Mouse (Mus musculus) intestine, embryonic 16.5 days (tissue): ENCODE results near the gene Tnfrsf17. TPM values are rescaled to one million over a fixed set of nuclear protein-coding genes. Genes with fewer than 3 reads are reported as not detected.

ENCODE experiments used
- ATAC-seq: fragments of 200-750 bp; cut with Nextera tagmentation; 2 replicates; pipeline ENCODE4 v1.8.0; 2017; ENCODE audit warnings: moderate TSS enrichment, moderate library complexity
- H3K27ac ChIP-seq: fragments of 300-500 bp; sonication (generic); 2 replicates; pipeline ENCODE4 v1.5.1; 2014; ENCODE audit warnings: mild to moderate bottlenecking, low read length
- H3K27me3 ChIP-seq: fragments of 300-500 bp; sonication (generic); replicated peaks from 2 replicates; pipeline ENCODE4 v1.6.1; 2014; ENCODE audit warnings: low read length, control low read depth, mixed read lengths; ENCODE audit not compliant: control insufficient read depth, insufficient read depth
- H3K36me3 ChIP-seq: fragments of 300-500 bp; sonication (generic); 2 replicates; pipeline ENCODE4 v1.6.1; 2014; ENCODE audit warnings: low read length, control low read depth; ENCODE audit not compliant: control insufficient read depth, insufficient read depth
- H3K4me1 ChIP-seq: fragments of 300-500 bp; sonication (generic); 2 replicates; pipeline ENCODE4 v1.6.1; 2014; ENCODE audit warnings: low read length, control low read depth, mixed read lengths; ENCODE audit not compliant: control insufficient read depth, insufficient read depth
- H3K4me2 ChIP-seq: fragments of 300-500 bp; sonication (generic); 2 replicates; pipeline ENCODE4 v1.6.1; 2014; ENCODE audit warnings: low read depth, low read length, control low read depth
- H3K4me3 ChIP-seq: fragments of 300-500 bp; sonication (generic); 2 replicates; pipeline ENCODE4 v1.5.1; 2014; ENCODE audit warnings: mild to moderate bottlenecking, low read length
- H3K9ac ChIP-seq: fragments of 300-500 bp; sonication (generic); 2 replicates; pipeline ENCODE4 v1.6.1; 2014; ENCODE audit warnings: low read depth, low read length
- H3K9me3 ChIP-seq: fragments of 300-500 bp; sonication (generic); 2 replicates; pipeline ENCODE4 v1.6.1; 2016; ENCODE audit warnings: low read length, control low read depth; ENCODE audit not compliant: control insufficient read depth
- WGBS: fragments of 180-500 bp; shearing (Covaris S2); extraction: QIAGEN DNeasy Blood & Tissue Kit; methylation state at CpG from one replicate; pipeline ENCODE4 v1.1.7; 2014; 5-methylcytosine and 5-hydroxymethylcytosine counted together
- polyA plus RNA-seq: library from polyadenylated mRNA; unstranded; fragments of >200 nt; fragmentation: Nextera tagmentation; extraction: Ambion mirVana; gene quantifications from 2 replicates; pipeline ENCODE4 v1.2.1, GENCODE M21; 2015

The Tnfrsf17 gene
- polyA plus RNA-seq = not detected in 2 replicates

GRCm38 (mm10) chr16:11313512-11313911, at the start of gene Tnfrsf17:
Gene Tnfrsf17 (plus strand): TSS chr16:11313812.
- Histone ChIP-seq H3K27me3 (no peaks in the 10 kb centered on the region), H3K36me3 (no peaks in the 10 kb centered on the region), H3K27ac (no peak within 1 kb of the TSS), H3K4me3 (no peak within 1 kb of the TSS), H3K9ac (no peak within 1 kb of the TSS), H3K4me2 (no peak within 1 kb of the TSS), H3K4me1 (no peaks in the 10 kb centered on the region), H3K9me3 (no peaks in the 10 kb centered on the region)
- WGBS = 75% methylated on average over 7 of the region's 7 CpGs
- ATAC-seq = no peak

DNA sequence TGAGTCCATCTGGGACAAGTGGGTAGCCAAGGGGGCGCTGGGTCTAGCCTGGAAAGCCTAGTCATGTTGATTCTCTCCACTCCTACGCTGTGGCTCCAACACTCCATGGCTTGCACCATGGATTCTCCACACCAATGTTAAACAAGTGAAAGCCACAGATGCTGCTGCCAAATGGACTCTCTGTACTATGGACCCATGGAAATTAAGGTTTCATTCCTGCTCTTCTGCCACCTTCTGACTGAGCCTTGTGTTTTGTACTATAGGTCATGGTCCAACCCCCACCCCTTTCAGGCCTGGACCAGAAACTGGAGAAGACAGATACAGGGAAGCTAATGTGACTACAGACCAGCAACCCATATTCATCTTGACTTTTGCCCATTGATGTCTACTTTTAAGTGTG, 47.1 kb upstream of the Tnfrsf17 start:
- Histone ChIP-seq H3K9me3 (no peaks in the 10 kb centered on the region), H3K9ac (no peak overlapping the region), H3K36me3 (no peaks in the 10 kb centered on the region), H3K27ac (no peak overlapping the region), H3K4me1 (no peaks in the 10 kb centered on the region), H3K4me2 (no peak overlapping the region), H3K27me3 (no peaks in the 10 kb centered on the region), H3K4me3 (no peak overlapping the region)
- 77% methylated on average over 2 of the region's 2 CpGs for WGBS
- no peak for ATAC-seq

- H3K9me3 ChIP-seq = no peaks in the 10 kb centered on the region
- H3K27me3 ChIP-seq = no peaks in the 10 kb centered on the region
- no peak for ATAC-seq
- H3K4me2 ChIP-seq = no peak overlapping the region
- H3K4me3 ChIP-seq = no peak overlapping the region
- no peak overlapping the region for H3K27ac ChIP-seq
- H3K4me1 ChIP-seq = no peaks in the 10 kb centered on the region
- H3K36me3 ChIP-seq = no peaks in the 10 kb centered on the region
- 29% methylated on average over 6 of the region's 6 CpGs for WGBS
- H3K9ac ChIP-seq = no peak overlapping the region
These were observed 43.8 kb upstream of the Tnfrsf17 start for GRCm38 (mm10) chr16:11269808-11270207.

DNA sequence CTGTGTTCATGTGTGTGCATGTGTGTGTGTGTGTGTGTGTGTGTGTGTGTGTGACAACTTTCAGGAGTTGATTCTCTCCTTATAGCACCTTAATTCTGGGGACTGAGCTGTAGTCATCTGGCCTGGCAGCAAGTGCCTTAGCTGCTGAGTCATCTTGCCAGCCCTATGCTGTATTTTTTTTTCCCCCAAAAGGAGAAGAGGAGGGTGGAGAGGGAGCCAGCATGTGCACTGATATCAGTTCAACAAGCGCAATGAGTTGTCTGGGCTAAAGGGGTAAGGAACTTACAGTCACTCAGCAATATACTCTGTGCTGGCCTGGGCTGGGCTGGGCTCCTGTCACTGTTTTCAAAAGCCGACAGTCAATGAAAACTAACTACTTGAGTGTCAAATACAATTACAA, 43.0 kb upstream of the Tnfrsf17 start:
- H3K4me3 ChIP-seq = no peak overlapping the region
- 79% methylated on average over 2 of the region's 2 CpGs for WGBS
- no peaks in the 10 kb centered on the region for H3K36me3 ChIP-seq
- no peaks in the 10 kb centered on the region for H3K27me3 ChIP-seq
- no peak overlapping the region for H3K9ac ChIP-seq
- no peak overlapping the region for H3K4me2 ChIP-seq
- no peaks in the 10 kb centered on the region for H3K9me3 ChIP-seq
- no peak overlapping the region for H3K27ac ChIP-seq
- H3K4me1 ChIP-seq = no peaks in the 10 kb centered on the region
- 0 out of 2 replicates have a peak, but pooled peaks have one; percentile 36 for ATAC-seq

GRCm38 (mm10) chr16:11271073-11271472, 42.5 kb upstream of the Tnfrsf17 start:
- Histone ChIP-seq H3K4me2 (no peak overlapping the region), H3K9ac (no peak overlapping the region), H3K4me1 (no peaks in the 10 kb centered on the region), H3K27ac (no peak overlapping the region), H3K27me3 (no peaks in the 10 kb centered on the region), H3K36me3 (no peaks in the 10 kb centered on the region), H3K4me3 (no peak overlapping the region), H3K9me3 (no peaks in the 10 kb centered on the region)
- ATAC-seq = no peak

DNA sequence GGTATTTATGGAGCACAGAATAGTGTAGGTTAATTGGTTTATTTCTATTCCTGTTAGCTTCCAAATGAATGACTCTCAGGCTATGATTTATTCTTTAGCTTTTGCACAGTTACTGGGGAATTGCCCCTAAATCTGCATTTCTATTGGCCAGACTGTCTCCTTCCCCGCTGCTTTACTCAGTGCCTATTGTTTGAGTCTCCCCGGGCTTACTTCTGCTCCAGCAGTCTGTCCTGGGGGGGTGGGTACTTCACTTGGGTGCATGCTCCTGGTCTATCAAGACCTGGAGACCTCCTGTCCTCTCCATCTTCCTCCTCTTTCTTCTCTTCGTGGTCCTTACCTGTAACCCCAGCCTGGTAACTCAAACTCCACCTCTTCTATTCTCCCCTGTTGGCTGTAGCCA, 36.7 kb upstream of the Tnfrsf17 start:
- no peaks in the 10 kb centered on the region for H3K4me1 ChIP-seq
- H3K9ac ChIP-seq = no peak overlapping the region
- H3K9me3 ChIP-seq = no peaks in the 10 kb centered on the region
- no peak overlapping the region for H3K4me2 ChIP-seq
- ATAC-seq = no peak
- H3K27me3 ChIP-seq = no peaks in the 10 kb centered on the region
- no peak overlapping the region for H3K27ac ChIP-seq
- 56% methylated on average over 3 of the region's 3 CpGs for WGBS
- no peaks in the 10 kb centered on the region for H3K36me3 ChIP-seq
- no peak overlapping the region for H3K4me3 ChIP-seq

DNA sequence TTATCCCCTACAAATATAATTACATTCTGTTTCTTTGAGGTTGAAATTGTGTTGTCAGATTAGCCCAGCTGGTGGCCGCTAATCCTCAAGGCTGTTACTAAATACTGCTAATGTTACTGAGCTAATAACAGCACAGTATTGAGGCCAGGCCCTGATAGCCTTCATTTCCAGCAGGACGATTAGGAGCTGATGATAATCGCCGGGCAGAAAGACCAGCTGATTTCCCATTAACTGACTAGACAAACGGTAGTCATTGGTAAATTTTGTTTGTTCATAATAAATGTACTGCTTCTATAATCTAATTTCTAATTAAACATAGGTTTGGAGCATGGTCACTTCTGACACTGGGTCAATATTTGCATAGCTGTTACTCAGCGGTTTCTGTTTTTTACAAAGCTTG, 34.8 kb upstream of the Tnfrsf17 start:
- no peaks in the 10 kb centered on the region for H3K27me3 ChIP-seq
- no peaks in the 10 kb centered on the region for H3K9me3 ChIP-seq
- no peaks in the 10 kb centered on the region for H3K36me3 ChIP-seq
- H3K27ac ChIP-seq = no peak overlapping the region
- H3K4me2 ChIP-seq = no peak overlapping the region
- H3K4me1 ChIP-seq = no peaks in the 10 kb centered on the region
- no peak for ATAC-seq
- H3K4me3 ChIP-seq = no peak overlapping the region
- H3K9ac ChIP-seq = no peak overlapping the region
- 60% methylated on average over 6 of the region's 6 CpGs for WGBS

GRCm38 (mm10) chr16:11282655-11283232, 30.9 kb upstream of the Tnfrsf17 start:
- Histone ChIP-seq H3K36me3 (no peaks in the 10 kb centered on the region), H3K27ac (no peak overlapping the region), H3K9me3 (no peaks in the 10 kb centered on the region), H3K4me1 (no peaks in the 10 kb centered on the region), H3K4me2 (no peak overlapping the region), H3K9ac (no peak overlapping the region), H3K27me3 (no peaks in the 10 kb centered on the region), H3K4me3 (no peak overlapping the region)
- WGBS = 73% methylated on average over 5 of the region's 5 CpGs
- ATAC-seq = no peak

GRCm38 (mm10) chr16:11284881-11285280, 28.7 kb upstream of the Tnfrsf17 start:
- ATAC-seq = no peak
- 84% methylated on average over 2 of the region's 2 CpGs for WGBS
- Histone ChIP-seq H3K4me2 (no peak overlapping the region), H3K4me3 (no peak overlapping the region), H3K4me1 (no peaks in the 10 kb centered on the region), H3K27me3 (no peaks in the 10 kb centered on the region), H3K36me3 (no peaks in the 10 kb centered on the region), H3K9ac (no peak overlapping the region), H3K9me3 (peaks cover 1% of the 10 kb centered on the region; the same call in 1 of the 2 replicates), H3K27ac (no peak overlapping the region)

GRCm38 (mm10) chr16:11285949-11286348, 27.7 kb upstream of the Tnfrsf17 start:
- Histone ChIP-seq H3K36me3 (no peaks in the 10 kb centered on the region), H3K27me3 (no peaks in the 10 kb centered on the region), H3K4me3 (no peak overlapping the region), H3K9me3 (peaks cover 4% of the 10 kb centered on the region; the same call in 1 of the 2 replicates), H3K4me1 (no peaks in the 10 kb centered on the region), H3K27ac (no peak overlapping the region), H3K4me2 (no peak overlapping the region), H3K9ac (no peak overlapping the region)
- ATAC-seq = no peak
- WGBS = 84% methylated on average over 2 of the region's 2 CpGs
